Mouse (Mus musculus) MEL (cell line): ENCODE data around the gene Marveld2. TPM values are rescaled to one million over a fixed set of nuclear protein-coding genes. Genes with fewer than 3 reads are reported as not detected.
A peak's percentile ranks its signal among the peaks of the same experiment; 100 is the strongest.

Experiments
- DNase-seq: peaks from one replicate; pipeline ENCODE4 v3.0.0; 2011; ENCODE audit warnings: low read depth, low spot score
- H3K27ac ChIP-seq: 2 replicates; pipeline ENCODE4 v1.5.1; 2012; ENCODE audit warnings: low read depth, mild to moderate bottlenecking, control low read depth, low read length, moderate library complexity; ENCODE audit not compliant: control insufficient read depth
- H3K27me3 ChIP-seq, 2 experiments: fragments of 150-350 bp in 1 of 2; sonication (generic) in 1 of 2; 2 replicates each; pipeline ENCODE4 v1.6.1; 2012; ENCODE audit warnings: low read length in 2 of 2, mild to moderate bottlenecking in 2 of 2, improper control_type of control experiment in 1 of 2, moderate library complexity in 1 of 2; ENCODE audit not compliant: insufficient read depth in 2 of 2, control insufficient read depth in 1 of 2
- H3K36me3 ChIP-seq, 2 experiments: 2 replicates each; pipeline ENCODE4 v1.6.1; 2012 to 2014; ENCODE audit warnings: low read length in 2 of 2, improper control_type of control experiment in 1 of 2, inconsistent platforms in 1 of 2, mild to moderate bottlenecking in 1 of 2; ENCODE audit not compliant: insufficient read depth in 2 of 2, control insufficient read depth in 1 of 2
- H3K4me1 ChIP-seq, 2 experiments: fragments of 150-350 bp in 1 of 2; sonication (generic) in 1 of 2; 2 replicates each; pipeline ENCODE4 v1.6.1; 2012; ENCODE audit warnings: low read length in 2 of 2, improper control_type of control experiment in 1 of 2, mild to moderate bottlenecking in 1 of 2; ENCODE audit not compliant: insufficient read depth in 2 of 2, control insufficient read depth in 1 of 2
- H3K4me3 ChIP-seq, 2 experiments: fragments of 150-350 bp in 1 of 2; sonication (generic) in 1 of 2; 2 replicates each; pipeline ENCODE4 v1.5.1; 2012; ENCODE audit warnings: low read depth in 2 of 2, low read length in 2 of 2, mild to moderate bottlenecking in 2 of 2, moderate library complexity in 2 of 2, control low read depth in 1 of 2, improper control_type of control experiment in 1 of 2; ENCODE audit not compliant: control insufficient read depth in 1 of 2, insufficient read depth in 1 of 2
- H3K79me2 ChIP-seq: 2 replicates; pipeline ENCODE4 v1.6.1; 2012; ENCODE audit warnings: mild to moderate bottlenecking, low read length, moderate library complexity; ENCODE audit not compliant: control insufficient read depth, poor library complexity, insufficient read depth
- H3K9ac ChIP-seq: 2 replicates; pipeline ENCODE4 v1.6.1; 2012; ENCODE audit warnings: low read depth, mild to moderate bottlenecking, control low read depth, low read length, moderate library complexity; ENCODE audit not compliant: control insufficient read depth, poor library complexity, severe bottlenecking
- H3K9me3 ChIP-seq: fragments of 150-350 bp; sonication (generic); replicated peaks from 2 replicates; pipeline ENCODE4 v1.6.1; 2012; ENCODE audit warnings: mild to moderate bottlenecking, low read length, improper control_type of control experiment, moderate library complexity; ENCODE audit not compliant: insufficient read depth
- CHD1 ChIP-seq: IDR thresholded peaks from 2 replicates; pipeline ENCODE4 v1.6.1; 2012; ENCODE audit warnings: low read depth, mild to moderate bottlenecking, inconsistent platforms, low read length, improper control_type of control experiment
- CTCF ChIP-seq, 3 experiments: IDR thresholded peaks in 2 of 3; conservative IDR thresholded peaks in 1 of 3; 2 replicates each; pipeline ENCODE4 v1.5.1; 2011 to 2012; ENCODE audit warnings: low read length in 3 of 3, low read depth in 2 of 3, mild to moderate bottlenecking in 2 of 3, improper control_type of control experiment in 1 of 3, inconsistent platforms in 1 of 3, mixed read lengths in 1 of 3, moderate library complexity in 1 of 3; ENCODE audit not compliant: control insufficient read depth in 1 of 3, insufficient read depth in 1 of 3, poor library complexity in 1 of 3, severe bottlenecking in 1 of 3
- ELF1 ChIP-seq: IDR thresholded peaks from 2 replicates; pipeline ENCODE4 v1.6.1; 2014; ENCODE audit warnings: low read depth, mild to moderate bottlenecking, inconsistent platforms, low read length, improper control_type of control experiment, moderate library complexity
- EP300 ChIP-seq, 2 experiments: IDR thresholded peaks; 2 replicates each; pipeline ENCODE4 v1.6.1; 2011; ENCODE audit warnings: improper control_type of control experiment in 2 of 2, low read length in 2 of 2, low read depth in 1 of 2, mild to moderate bottlenecking in 1 of 2
- ETS1 ChIP-seq: IDR thresholded peaks from 2 replicates; pipeline ENCODE4 v1.6.1; 2012; ENCODE audit warnings: low read depth, mild to moderate bottlenecking, inconsistent platforms, low read length, improper control_type of control experiment, moderate library complexity
- GATA1 ChIP-seq: IDR thresholded peaks from 2 replicates; pipeline ENCODE4 v1.6.1; 2011; ENCODE audit warnings: low read depth, low read length, improper control_type of control experiment
- JUND ChIP-seq: IDR thresholded peaks from 2 replicates; pipeline ENCODE4 v1.6.1; 2011; ENCODE audit warnings: low read depth, mild to moderate bottlenecking, improper control_type of control experiment, low read length
- KAT2A ChIP-seq: conservative IDR thresholded peaks from 2 replicates; pipeline ENCODE4 v1.6.1; 2012; ENCODE audit warnings: low read depth, low read length, improper control_type of control experiment, inconsistent platforms
- MAFK ChIP-seq: IDR thresholded peaks from 2 replicates; pipeline ENCODE4 v1.6.1; 2011; ENCODE audit warnings: low read depth, mild to moderate bottlenecking, low read length, improper control_type of control experiment, borderline replicate concordance
- MAZ ChIP-seq: IDR thresholded peaks from 2 replicates; pipeline ENCODE4 v1.6.1; 2012; ENCODE audit warnings: low read depth, mild to moderate bottlenecking, inconsistent platforms, low read length, improper control_type of control experiment
- MXI1 ChIP-seq: IDR thresholded peaks from 2 replicates; pipeline ENCODE4 v1.6.1; 2011; ENCODE audit warnings: mild to moderate bottlenecking, low read depth, low read length, improper control_type of control experiment
- NRF1 ChIP-seq: IDR thresholded peaks from 2 replicates; pipeline ENCODE4 v1.6.1; 2014; ENCODE audit warnings: low read depth, mild to moderate bottlenecking, inconsistent platforms, low read length, improper control_type of control experiment, moderate library complexity; ENCODE audit not compliant: poor library complexity, insufficient read depth, severe bottlenecking
- POLR2A ChIP-seq, 2 experiments: IDR thresholded peaks; 2 replicates each; pipeline ENCODE4 v1.6.1; 2011 to 2012; ENCODE audit warnings: low read length in 2 of 2, mild to moderate bottlenecking in 2 of 2, control low read depth in 1 of 2, improper control_type of control experiment in 1 of 2, low read depth in 1 of 2, moderate library complexity in 1 of 2; ENCODE audit not compliant: control insufficient read depth in 1 of 2, insufficient read depth in 1 of 2, poor library complexity in 1 of 2
- RAD21 ChIP-seq: IDR thresholded peaks from 2 replicates; pipeline ENCODE4 v1.6.1; 2011; ENCODE audit warnings: mild to moderate bottlenecking, low read depth, low read length, improper control_type of control experiment
- RCOR1 ChIP-seq: IDR thresholded peaks from 2 replicates; pipeline ENCODE4 v1.6.1; 2012; ENCODE audit warnings: low read depth, mild to moderate bottlenecking, inconsistent platforms, low read length, improper control_type of control experiment
- SIN3A ChIP-seq: IDR thresholded peaks from 2 replicates; pipeline ENCODE4 v1.6.1; 2012; ENCODE audit warnings: low read length, improper control_type of control experiment, inconsistent platforms
- SMC3 ChIP-seq: IDR thresholded peaks from 2 replicates; pipeline ENCODE4 v1.6.1; 2011; ENCODE audit warnings: low read depth, low read length, improper control_type of control experiment
- TAL1 ChIP-seq: IDR thresholded peaks from 2 replicates; pipeline ENCODE4 v1.6.1; 2012; ENCODE audit warnings: mild to moderate bottlenecking, inconsistent platforms, low read length, moderate library complexity, mixed read lengths
- TBP ChIP-seq: IDR thresholded peaks from 2 replicates; pipeline ENCODE4 v1.8.0; 2011; ENCODE audit warnings: low read depth, low read length, improper control_type of control experiment
- TCF12 ChIP-seq: IDR thresholded peaks from 2 replicates; pipeline ENCODE4 v1.6.1; 2014; ENCODE audit warnings: low read depth, mild to moderate bottlenecking, inconsistent platforms, low read length, improper control_type of control experiment, moderate library complexity
- UBTF ChIP-seq: IDR thresholded peaks from 2 replicates; pipeline ENCODE4 v1.6.1; 2012; ENCODE audit warnings: low read depth, mild to moderate bottlenecking, inconsistent platforms, low read length, improper control_type of control experiment, moderate library complexity, borderline replicate concordance; ENCODE audit not compliant: insufficient read depth
- USF2 ChIP-seq, 2 experiments: IDR thresholded peaks; 2 replicates each; pipeline ENCODE4 v1.6.1; 2011 to 2012; ENCODE audit warnings: improper control_type of control experiment in 2 of 2, low read length in 2 of 2, borderline replicate concordance in 1 of 2, inconsistent platforms in 1 of 2, low read depth in 1 of 2, mild to moderate bottlenecking in 1 of 2; ENCODE audit not compliant: insufficient read depth in 1 of 2
- ZC3H11A ChIP-seq: IDR thresholded peaks from 2 replicates; pipeline ENCODE4 v1.6.1; 2012; ENCODE audit warnings: low read depth, mild to moderate bottlenecking, inconsistent platforms, low read length, improper control_type of control experiment
- ZNF384 ChIP-seq: IDR thresholded peaks from 2 replicates; pipeline ENCODE4 v1.6.1; 2012; ENCODE audit warnings: low read depth, mild to moderate bottlenecking, inconsistent platforms, low read length, improper control_type of control experiment
- polyA plus RNA-seq, 2 experiments: library from polyadenylated mRNA; stranded (reverse) in 1 of 2; unstranded in 1 of 2; fragments of >175 nt in 1 of 2; fragments of >200 nt in 1 of 2; gene quantifications; 2 replicates each; pipeline versions ENCODE4 v1.2.1 to v1.2.4; 2012; ENCODE audit warnings: low replicate concordance in 2 of 2, low read depth in 1 of 2; ENCODE audit not compliant: insufficient read length in 2 of 2, insufficient read depth in 1 of 2, missing spikeins in 1 of 2
- total RNA-seq: library from RNA; depleted of rRNA; stranded (reverse); fragments of 300-350 nt; gene quantifications from 2 replicates; pipeline ENCODE4 v1.2.3, GENCODE M21; 2012

Marveld2 gene
- total and polyA plus RNA-seq, 3 experiments, result not detected

DNA sequence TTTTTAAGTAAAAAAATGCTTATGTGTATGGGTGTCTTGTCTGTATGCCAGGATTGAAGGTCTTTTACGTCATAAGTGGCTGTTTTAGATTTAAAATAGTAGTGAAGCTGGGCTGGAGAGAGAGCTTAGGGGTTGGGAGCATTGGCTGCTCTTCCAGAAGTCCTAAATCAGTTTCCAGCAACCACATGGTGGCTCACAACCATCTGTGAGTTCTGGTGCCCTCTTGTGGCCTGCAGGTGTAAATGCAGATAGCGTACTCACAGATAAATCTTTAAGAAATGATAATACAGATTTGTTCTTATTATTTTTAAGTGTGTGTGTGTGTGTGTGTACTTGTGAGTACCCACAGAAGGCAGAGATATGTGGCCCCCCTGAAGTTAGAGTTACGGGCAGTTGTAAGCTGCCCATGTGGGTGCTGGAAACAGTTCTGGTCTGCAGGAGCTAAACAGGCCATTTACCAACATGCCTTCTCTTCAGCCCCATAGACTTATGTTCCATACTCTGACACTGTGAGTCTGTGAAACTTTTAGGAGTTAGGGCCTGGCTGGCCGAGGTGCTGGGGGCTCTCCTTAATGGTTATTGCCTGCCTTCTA is 43.2 kb upstream of the Marveld2 start (continued):
- TF ChIP-seq SIN3A, result peak; percentile 70
- TF ChIP-seq NRF1, result no peak
- no peak for TF ChIP-seq UBTF
- no peak for TF ChIP-seq POLR2A (IDR thresholded peaks at IDR 0.05; ENCODE audit: control insufficient read depth in 1 of 2, insufficient read depth in 1 of 2, low read depth in 1 of 2, low read length in 2 of 2, poor library complexity in 1 of 2)
- TF ChIP-seq RAD21, result peak; percentile 73
- no peak for TF ChIP-seq TAL1
- no peak for TF ChIP-seq ETS1
- TF ChIP-seq MXI1, result peak; percentile 75
- TF ChIP-seq MAFK, result no peak
- TF ChIP-seq TBP, result no peak
- peak; percentile 78 to 95 (median 81) for TF ChIP-seq CTCF (IDR thresholded peaks at IDR 0.05 in 2 of 3, conservative IDR thresholded peaks at IDR 0.05 in 1 of 3; ENCODE audit: control insufficient read depth in 1 of 3, insufficient read depth in 1 of 3, low read depth in 2 of 3, low read length in 3 of 3, poor library complexity in 1 of 3, severe bottlenecking in 1 of 3)
- TF ChIP-seq RCOR1, result peak; percentile 61; the same call in 1 of the 2 replicates
- no peak for TF ChIP-seq TCF12
- 0 out of 2 replicates have a peak, but pooled peaks have one; percentile 23 for TF ChIP-seq ZNF384

DNA sequence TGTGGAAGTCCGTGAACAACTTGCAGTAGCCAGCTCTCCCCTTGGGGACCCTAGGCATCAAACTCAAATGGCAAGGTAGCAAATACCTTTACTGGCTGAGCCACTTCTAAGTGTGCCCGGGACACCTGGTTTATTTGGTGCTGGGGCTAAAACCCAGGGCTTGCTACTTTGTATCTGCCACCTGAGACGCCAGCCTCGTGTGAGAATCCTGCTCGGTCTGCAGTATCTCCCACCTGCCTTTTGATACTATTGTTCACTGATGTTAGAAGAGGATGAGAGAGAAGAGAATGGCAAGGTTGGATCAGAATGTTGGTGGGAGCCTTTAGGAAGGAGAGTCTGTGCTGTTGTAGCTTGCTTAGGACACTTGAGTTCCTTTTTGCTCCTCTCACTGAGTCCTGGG is 41.3 kb upstream of the Marveld2 start:
- Histone ChIP-seq H3K79me2 (peaks cover 14% of the 10 kb centered on the region), H3K4me1 (no peaks in the 10 kb centered on the region; a peak in 1 of 4 replicates), H3K36me3 (peaks cover 6 to 17% of the 10 kb centered on the region in 2 experiments), H3K9me3 (no peaks in the 10 kb centered on the region), H3K9ac (no peak overlapping the region), H3K27me3 (no peaks in the 10 kb centered on the region), H3K4me3 (no peak overlapping the region), H3K27ac (no peak overlapping the region)
- TF ChIP-seq MAFK (no peak), MAZ (no peak), GATA1 (no peak), TCF12 (no peak), SMC3 (no peak), USF2 (IDR thresholded peaks at IDR 0.05; ENCODE audit: borderline replicate concordance in 1 of 2, insufficient read depth in 1 of 2, low read depth in 1 of 2, low read length in 2 of 2) (no peak), ZC3H11A (no peak), KAT2A (no peak), RCOR1 (no peak), ZNF384 (no peak), SIN3A (no peak), EP300 (IDR thresholded peaks at IDR 0.05; ENCODE audit: low read depth in 1 of 2, low read length in 2 of 2) (no peak), JUND (no peak), ELF1 (no peak), CHD1 (no peak), RAD21 (no peak)
- DNase-seq, result no peak
